Mouse (Mus musculus): ENCODE results near the gene Gnl3. TPM values are rescaled to one million over a fixed set of nuclear protein-coding genes. Genes with fewer than 3 reads are reported as not detected.

Gnl3 gene
- 54.6 and 57.1 TPM in 2 replicates for polyA plus RNA-seq (2015; fragmentation: Nextera tagmentation; extraction: Ambion mirVana)

GRCm38 (mm10) chr14:31018860-31019291, at the start of gene Gnl3, which contains the start of gene Pbrm1:
Gene Gnl3 (minus strand): TSS chr14:31019152.
Gene Pbrm1 (plus strand): TSS chr14:31019138.
- WGBS: under 1% methylated on average over 45 of the region's 53 CpGs
- Histone ChIP-seq H3K4me3 (replicated peaks) (peak within 1 kb of the TSS; percentile 85), H3K27ac (peak within 1 kb of the TSS; percentile 99), H3K9ac (replicated peaks) (peak within 1 kb of the TSS; percentile 91), H3K9me3 (no peaks in the 10 kb centered on the region), H3K27me3 (no peaks in the 10 kb centered on the region), H3K4me2 (replicated peaks) (peak within 1 kb of the TSS; percentile 96), H3K36me3 (peaks cover 44% of the 10 kb centered on the region), H3K4me1 (replicated peaks) (peaks cover 42% of the 10 kb centered on the region)
- ATAC-seq: peak; percentile 96

- no peak overlapping the region for H3K4me2 ChIP-seq (replicated peaks)
- H3K27me3 ChIP-seq: no peaks in the 10 kb centered on the region
- no peak for ATAC-seq
- no peak overlapping the region for H3K27ac ChIP-seq
- H3K9ac ChIP-seq (replicated peaks): no peak overlapping the region
- WGBS: 83% methylated on average over 1 of the region's 1 CpGs
- no peak overlapping the region for H3K4me3 ChIP-seq (replicated peaks)
- no peaks in the 10 kb centered on the region for H3K4me1 ChIP-seq (replicated peaks)
- no peaks in the 10 kb centered on the region for H3K9me3 ChIP-seq
- H3K36me3 ChIP-seq: peaks cover 73% of the 10 kb centered on the region
Observed at GRCm38 (mm10) chr14:31062277-31062676, 43.3 kb upstream of the Gnl3 start.

GRCm38 (mm10) chr14:31045817-31046216, 26.9 kb upstream of the Gnl3 start:
- Histone ChIP-seq H3K4me2 (replicated peaks) (no peak overlapping the region), H3K9ac (replicated peaks) (no peak overlapping the region), H3K27ac (no peak overlapping the region), H3K4me1 (replicated peaks) (no peaks in the 10 kb centered on the region), H3K27me3 (no peaks in the 10 kb centered on the region), H3K4me3 (replicated peaks) (no peak overlapping the region), H3K9me3 (no peaks in the 10 kb centered on the region), H3K36me3 (peaks cover 72% of the 10 kb centered on the region)
- WGBS: 96% methylated on average over 1 of the region's 1 CpGs
- no peak for ATAC-seq

GRCm38 (mm10) chr14:31045296-31045695, 26.3 kb upstream of the Gnl3 start:
- no peak overlapping the region for H3K27ac ChIP-seq
- H3K4me1 ChIP-seq (replicated peaks): no peaks in the 10 kb centered on the region
- H3K27me3 ChIP-seq: no peaks in the 10 kb centered on the region
- no peak overlapping the region for H3K4me2 ChIP-seq (replicated peaks)
- 96% methylated on average over 5 of the region's 5 CpGs for WGBS
- H3K9me3 ChIP-seq: no peaks in the 10 kb centered on the region
- ATAC-seq: no peak
- H3K9ac ChIP-seq (replicated peaks): no peak overlapping the region
- peaks cover 69% of the 10 kb centered on the region for H3K36me3 ChIP-seq
- H3K4me3 ChIP-seq (replicated peaks): no peak overlapping the region

GRCm38 (mm10) chr14:31025785-31026184, 6.8 kb upstream of the Gnl3 start:
- Histone ChIP-seq H3K36me3 (peaks cover 65% of the 10 kb centered on the region), H3K9ac (replicated peaks) (no peak overlapping the region), H3K27ac (no peak overlapping the region), H3K27me3 (no peaks in the 10 kb centered on the region), H3K9me3 (no peaks in the 10 kb centered on the region), H3K4me2 (replicated peaks) (no peak overlapping the region), H3K4me3 (replicated peaks) (no peak overlapping the region), H3K4me1 (replicated peaks) (peaks cover 17% of the 10 kb centered on the region)
- 86% methylated on average over 3 of the region's 3 CpGs for WGBS
- ATAC-seq: no peak

- Histone ChIP-seq H3K4me1 (replicated peaks) (peaks cover 36% of the 10 kb centered on the region), H3K27me3 (no peaks in the 10 kb centered on the region), H3K27ac (no peak overlapping the region), H3K9ac (replicated peaks) (no peak overlapping the region), H3K9me3 (no peaks in the 10 kb centered on the region), H3K4me3 (replicated peaks) (no peak overlapping the region), H3K4me2 (replicated peaks) (no peak overlapping the region), H3K36me3 (peaks cover 43% of the 10 kb centered on the region)
- ATAC-seq: no peak
- 56% methylated on average over 1 of the region's 1 CpGs for WGBS
Observed at GRCm38 (mm10) chr14:31022579-31022978, 3.6 kb upstream of the Gnl3 start.

- 6% methylated on average over 40 of the region's 56 CpGs for WGBS
- peak overlapping the region; percentile 85 for H3K4me3 ChIP-seq (replicated peaks)
- H3K4me1 ChIP-seq (replicated peaks): peaks cover 42% of the 10 kb centered on the region
- no peaks in the 10 kb centered on the region for H3K9me3 ChIP-seq
- peak overlapping the region; percentile 99 for H3K27ac ChIP-seq
- H3K27me3 ChIP-seq: no peaks in the 10 kb centered on the region
- H3K4me2 ChIP-seq (replicated peaks): peak overlapping the region; percentile 96
- peak; percentile 95 for ATAC-seq
- peaks cover 43% of the 10 kb centered on the region for H3K36me3 ChIP-seq
- peak overlapping the region; percentile 91 for H3K9ac ChIP-seq (replicated peaks)
Observed at GRCm38 (mm10) chr14:31019331-31020205, 616 bp upstream of the Gnl3 start.

GRCm38 (mm10) chr14:31017854-31018253, 1.1 kb downstream of the Gnl3 start:
- no peaks in the 10 kb centered on the region for H3K9me3 ChIP-seq
- H3K27ac ChIP-seq: no peak overlapping the region
- H3K4me1 ChIP-seq (replicated peaks): peaks cover 41% of the 10 kb centered on the region
- H3K4me2 ChIP-seq (replicated peaks): peak overlapping the region; percentile 96
- H3K4me3 ChIP-seq (replicated peaks): peak overlapping the region; percentile 85
- peak overlapping the region; percentile 91 for H3K9ac ChIP-seq (replicated peaks)
- peaks cover 50% of the 10 kb centered on the region for H3K36me3 ChIP-seq
- no peak for ATAC-seq
- H3K27me3 ChIP-seq: no peaks in the 10 kb centered on the region
- WGBS: 0% methylated on average over 2 of the region's 2 CpGs

- H3K36me3 ChIP-seq: peaks cover 61% of the 10 kb centered on the region
- peaks cover 27% of the 10 kb centered on the region for H3K4me1 ChIP-seq (replicated peaks)
- ATAC-seq: no peak
- H3K27me3 ChIP-seq: no peaks in the 10 kb centered on the region
- H3K9me3 ChIP-seq: no peaks in the 10 kb centered on the region
- 91% methylated on average over 1 of the region's 1 CpGs for WGBS
- H3K4me3 ChIP-seq (replicated peaks): no peak overlapping the region
- no peak overlapping the region for H3K9ac ChIP-seq (replicated peaks)
- no peak overlapping the region for H3K4me2 ChIP-seq (replicated peaks)
- H3K27ac ChIP-seq: no peak overlapping the region
Observed at GRCm38 (mm10) chr14:31016063-31016462, 2.9 kb downstream of the Gnl3 start.

- ATAC-seq: no peak
- Histone ChIP-seq H3K9ac (replicated peaks) (no peak overlapping the region), H3K27me3 (no peaks in the 10 kb centered on the region), H3K4me3 (replicated peaks) (no peak overlapping the region), H3K36me3 (peaks cover 81% of the 10 kb centered on the region), H3K4me1 (replicated peaks) (peaks cover 15% of the 10 kb centered on the region), H3K27ac (no peak overlapping the region), H3K4me2 (replicated peaks) (no peak overlapping the region), H3K9me3 (no peaks in the 10 kb centered on the region)
- WGBS: 96% methylated on average over 2 of the region's 2 CpGs
Observed at GRCm38 (mm10) chr14:31013928-31014327, 5.0 kb downstream of the Gnl3 start.

- Histone ChIP-seq H3K4me2 (replicated peaks) (no peak overlapping the region), H3K9me3 (no peaks in the 10 kb centered on the region), H3K4me1 (replicated peaks) (no peaks in the 10 kb centered on the region), H3K36me3 (peaks cover 93% of the 10 kb centered on the region), H3K9ac (replicated peaks) (no peak overlapping the region), H3K4me3 (replicated peaks) (no peak overlapping the region), H3K27me3 (no peaks in the 10 kb centered on the region), H3K27ac (no peak overlapping the region)
- no peak for ATAC-seq
- 96% methylated on average over 3 of the region's 3 CpGs for WGBS
Observed at GRCm38 (mm10) chr14:31011588-31011987, 7.4 kb downstream of the Gnl3 start.

GRCm38 (mm10) chr14:31006779-31007178, 12.2 kb downstream of the Gnl3 start:
- Histone ChIP-seq H3K9me3 (no peaks in the 10 kb centered on the region), H3K27me3 (no peaks in the 10 kb centered on the region), H3K27ac (no peak overlapping the region), H3K4me1 (replicated peaks) (peaks cover 12% of the 10 kb centered on the region), H3K4me2 (replicated peaks) (no peak overlapping the region), H3K9ac (replicated peaks) (no peak overlapping the region), H3K36me3 (peaks cover 49% of the 10 kb centered on the region), H3K4me3 (replicated peaks) (no peak overlapping the region)
- no peak for ATAC-seq
- WGBS: 86% methylated on average over 5 of the region's 5 CpGs

Measured in midbrain, embryonic 13.5 days (tissue).